Mouse (Mus musculus) heart, embryonic 13.5 days (tissue): ENCODE measurements around the gene Ppm1n. TPM values are rescaled to one million over a fixed set of nuclear protein-coding genes. Genes with fewer than 3 reads are reported as not detected.

Source experiments
- ATAC-seq: fragments of 200-750 bp; cut with Nextera tagmentation; 2 replicates; pipeline ENCODE4 v1.8.0; 2017; ENCODE audit warnings: moderate TSS enrichment; ENCODE audit not compliant: insufficient number of reproducible peaks, low FRiP score, low TSS enrichment; ENCODE audit errors: extremely low read depth
- H3K27ac ChIP-seq: fragments of 300-500 bp; sonication (generic); replicated peaks from 2 replicates; pipeline ENCODE4 v1.5.1; 2015; ENCODE audit warnings: moderate library complexity, mild to moderate bottlenecking, inconsistent platforms
- H3K27me3 ChIP-seq: fragments of 300-500 bp; sonication (generic); replicated peaks from 2 replicates; pipeline ENCODE4 v1.6.1; 2015; ENCODE audit warnings: mild to moderate bottlenecking, inconsistent platforms
- H3K36me3 ChIP-seq: fragments of 300-500 bp; sonication (generic); 2 replicates; pipeline ENCODE4 v1.6.1; 2015; ENCODE audit warnings: mild to moderate bottlenecking, inconsistent platforms
- H3K4me1 ChIP-seq: fragments of 300-500 bp; sonication (generic); 2 replicates; pipeline ENCODE4 v1.6.1; 2015; ENCODE audit warnings: inconsistent platforms
- H3K4me2 ChIP-seq: fragments of 300-500 bp; sonication (generic); 2 replicates; pipeline ENCODE4 v1.6.1; 2015; ENCODE audit warnings: inconsistent platforms, mild to moderate bottlenecking, moderate library complexity
- H3K4me3 ChIP-seq: fragments of 300-500 bp; sonication (generic); 2 replicates; pipeline ENCODE4 v1.5.1; 2015; ENCODE audit warnings: moderate library complexity, mild to moderate bottlenecking, inconsistent platforms
- H3K9ac ChIP-seq: fragments of 300-500 bp; sonication (generic); 2 replicates; pipeline ENCODE4 v1.6.1; 2015; ENCODE audit warnings: inconsistent platforms, mild to moderate bottlenecking, moderate library complexity
- H3K9me3 ChIP-seq: fragments of 300-500 bp; sonication (generic); 2 replicates; pipeline ENCODE4 v1.6.1; 2016; ENCODE audit warnings: inconsistent platforms
- WGBS: fragments of 180-500 bp; shearing (Covaris S2); methylation state at CpG from one replicate; pipeline ENCODE4 v1.1.7; 2015; ENCODE audit warnings: mixed read lengths; 5-methylcytosine and 5-hydroxymethylcytosine counted together
- polyA plus RNA-seq: library from polyadenylated mRNA; unstranded; fragments of >200 nt; fragmentation: Nextera tagmentation; extraction: Ambion mirVana; gene quantifications from 2 replicates; pipeline ENCODE4 v1.2.1, GENCODE M21; 2015

Ppm1n gene
- not detected in 2 replicates for polyA plus RNA-seq

DNA sequence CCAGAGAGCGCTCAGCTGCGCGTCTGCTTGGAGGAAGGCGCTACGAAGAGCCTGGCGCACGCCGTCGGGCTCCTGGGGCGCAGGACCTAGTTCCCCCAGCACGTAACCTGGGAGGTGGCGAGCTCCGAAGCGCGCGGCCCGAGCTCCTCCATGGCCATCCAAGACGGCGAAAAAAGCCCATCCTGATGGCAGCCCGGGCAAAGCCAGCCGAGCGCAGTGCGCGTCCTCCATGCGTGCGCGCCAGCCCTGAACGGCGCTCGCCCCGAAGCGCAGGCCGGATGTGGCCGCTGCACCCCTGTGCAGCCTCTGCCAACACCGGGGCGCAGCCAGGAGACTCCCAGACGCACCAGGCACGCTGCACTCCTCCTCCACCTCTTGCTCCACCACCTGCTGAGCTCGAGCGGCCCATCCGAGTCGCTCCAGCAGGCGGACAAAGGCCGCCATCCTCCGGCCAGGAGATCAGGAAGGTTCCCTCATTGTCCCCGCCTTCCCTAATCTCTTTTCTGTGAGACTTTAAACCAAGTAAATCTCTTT lies at the start of gene Ppm1n:
Gene Ppm1n, minus strand, starts transcription at position 484 of the 534 bp plus-strand sequence.
- ATAC-seq: no peak
- Histone ChIP-seq H3K9ac (no peak within 1 kb of the TSS; the same call in 1 of the 2 replicates), H3K4me2 (peak within 1 kb of the TSS; percentile 69), H3K4me1 (peaks cover 18% of the 10 kb centered on the region), H3K36me3 (no peaks in the 10 kb centered on the region), H3K4me3 (peak within 1 kb of the TSS; percentile 46), H3K9me3 (0 out of 2 replicates have a peak, but pooled peaks cover 3% of the 10 kb centered on the region), H3K27me3 (peaks cover 81% of the 10 kb centered on the region), H3K27ac (no peak within 1 kb of the TSS)
- WGBS: under 1% methylated on average over 46 of the region's 46 CpGs

DNA sequence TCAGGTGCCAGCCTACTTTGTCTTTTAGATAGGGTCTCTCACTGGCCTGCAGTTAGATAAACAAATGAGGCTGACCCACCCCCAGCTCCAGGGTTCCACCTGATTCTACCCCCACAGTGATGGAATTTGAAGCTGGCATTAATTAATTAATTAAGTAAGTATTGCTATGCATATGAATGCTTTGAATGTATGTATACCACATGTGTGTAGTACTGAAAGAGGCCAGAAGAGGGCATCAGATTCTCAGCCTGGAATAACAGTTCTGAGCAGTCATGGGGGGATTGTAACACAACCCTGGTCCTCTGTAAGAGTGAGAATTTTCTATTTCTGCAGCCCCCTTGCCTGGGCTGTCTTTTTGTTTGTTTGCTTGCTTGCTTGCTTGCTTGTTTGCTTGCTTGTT lies 48.6 kb upstream of the Ppm1n start:
- Histone ChIP-seq H3K4me3 (no peak overlapping the region), H3K4me2 (no peak overlapping the region), H3K9ac (no peak overlapping the region), H3K4me1 (peaks cover 50% of the 10 kb centered on the region), H3K27me3 (no peaks in the 10 kb centered on the region), H3K9me3 (no peaks in the 10 kb centered on the region), H3K27ac (no peak overlapping the region), H3K36me3 (no peaks in the 10 kb centered on the region)
- no peak for ATAC-seq

DNA sequence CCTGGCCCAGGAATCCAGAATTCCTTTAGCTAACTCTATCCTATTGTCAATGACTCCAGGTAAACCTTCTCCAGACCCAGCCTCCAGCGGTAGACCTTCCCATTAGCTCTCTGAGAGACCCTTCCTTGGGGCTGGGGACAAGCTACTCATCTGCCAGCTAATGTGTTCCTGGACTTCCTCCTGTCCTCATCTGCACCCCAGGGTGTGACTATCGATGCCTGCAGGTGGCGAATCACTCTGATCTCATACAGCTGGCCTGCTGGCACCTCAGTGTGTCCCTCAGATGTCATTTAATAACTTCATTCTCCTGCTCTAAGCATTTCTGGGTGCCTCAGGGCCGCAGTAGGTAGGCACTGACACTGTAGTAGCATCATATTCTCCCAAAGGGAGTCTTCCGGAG lies 47.9 kb upstream of the Ppm1n start:
- H3K27ac ChIP-seq: peak overlapping the region; percentile 90
- H3K27me3 ChIP-seq: peaks cover 6% of the 10 kb centered on the region; the same call in 1 of the 2 replicates
- H3K9me3 ChIP-seq: no peaks in the 10 kb centered on the region
- H3K4me2 ChIP-seq: peak overlapping the region; percentile 73
- peak overlapping the region; percentile 65 for H3K9ac ChIP-seq
- H3K36me3 ChIP-seq: no peaks in the 10 kb centered on the region
- ATAC-seq: no peak
- peaks cover 50% of the 10 kb centered on the region for H3K4me1 ChIP-seq
- WGBS: 77% methylated on average over 5 of the region's 5 CpGs
- H3K4me3 ChIP-seq: no peak overlapping the region

DNA sequence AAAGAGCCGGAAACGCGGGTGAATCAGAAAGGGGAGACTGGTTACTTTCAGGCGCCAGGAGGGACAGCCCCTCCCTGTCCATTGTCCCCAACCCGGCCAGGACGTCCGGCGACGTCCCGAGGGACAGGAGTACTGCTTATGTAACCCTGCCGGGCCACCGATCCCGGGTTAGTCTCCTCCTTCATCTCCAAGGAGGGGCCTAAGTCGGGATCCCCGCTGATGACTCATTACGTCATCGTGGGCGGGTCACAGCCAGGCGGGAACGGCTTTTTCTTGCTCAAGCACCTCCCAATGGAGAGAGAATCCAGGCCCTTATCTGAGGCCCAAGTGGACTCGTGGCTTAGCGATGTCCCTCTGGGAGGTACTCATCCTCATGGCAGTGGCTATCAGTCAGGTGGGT lies 47.3 kb upstream of the Ppm1n start:
- Histone ChIP-seq H3K36me3 (no peaks in the 10 kb centered on the region), H3K9ac (peak overlapping the region; percentile 65), H3K27ac (peak overlapping the region; percentile 90), H3K4me3 (peak overlapping the region; percentile 44), H3K4me2 (peak overlapping the region; percentile 73), H3K27me3 (peaks cover 7% of the 10 kb centered on the region; the same call in 1 of the 2 replicates), H3K9me3 (no peaks in the 10 kb centered on the region), H3K4me1 (peaks cover 45% of the 10 kb centered on the region)
- peak; percentile 71 for ATAC-seq
- WGBS: under 1% methylated on average over 22 of the region's 22 CpGs

DNA sequence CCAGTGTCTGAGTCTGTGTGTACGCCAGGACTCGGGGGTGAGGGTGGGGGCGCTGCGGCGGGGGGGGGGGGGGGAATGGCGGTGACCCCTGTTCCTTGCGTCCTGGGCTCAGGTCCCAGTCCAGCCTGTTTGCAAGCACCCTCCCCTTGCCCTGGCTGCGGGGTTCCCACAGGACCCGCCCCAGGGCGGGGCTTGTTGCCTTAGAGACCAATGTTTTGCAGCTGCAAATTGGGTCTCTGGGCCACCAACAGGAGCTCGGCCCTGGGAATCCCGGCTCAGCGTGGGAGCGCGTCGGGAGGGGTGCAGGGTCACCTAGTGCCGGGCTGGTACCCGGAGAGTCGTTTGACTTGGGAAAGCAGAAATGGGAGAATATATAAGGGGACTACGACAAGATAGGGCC lies 46.5 kb upstream of the Ppm1n start:
- Histone ChIP-seq H3K27me3 (peaks cover 7% of the 10 kb centered on the region; the same call in 1 of the 2 replicates), H3K4me1 (peaks cover 43% of the 10 kb centered on the region), H3K9me3 (no peaks in the 10 kb centered on the region), H3K4me2 (peak overlapping the region; percentile 73), H3K27ac (peak overlapping the region; percentile 90), H3K4me3 (peak overlapping the region; percentile 44), H3K9ac (peak overlapping the region; percentile 65), H3K36me3 (no peaks in the 10 kb centered on the region)
- WGBS: 2% methylated on average over 20 of the region's 20 CpGs
- 0 out of 2 replicates have a peak, but pooled peaks have one; percentile 53 for ATAC-seq

DNA sequence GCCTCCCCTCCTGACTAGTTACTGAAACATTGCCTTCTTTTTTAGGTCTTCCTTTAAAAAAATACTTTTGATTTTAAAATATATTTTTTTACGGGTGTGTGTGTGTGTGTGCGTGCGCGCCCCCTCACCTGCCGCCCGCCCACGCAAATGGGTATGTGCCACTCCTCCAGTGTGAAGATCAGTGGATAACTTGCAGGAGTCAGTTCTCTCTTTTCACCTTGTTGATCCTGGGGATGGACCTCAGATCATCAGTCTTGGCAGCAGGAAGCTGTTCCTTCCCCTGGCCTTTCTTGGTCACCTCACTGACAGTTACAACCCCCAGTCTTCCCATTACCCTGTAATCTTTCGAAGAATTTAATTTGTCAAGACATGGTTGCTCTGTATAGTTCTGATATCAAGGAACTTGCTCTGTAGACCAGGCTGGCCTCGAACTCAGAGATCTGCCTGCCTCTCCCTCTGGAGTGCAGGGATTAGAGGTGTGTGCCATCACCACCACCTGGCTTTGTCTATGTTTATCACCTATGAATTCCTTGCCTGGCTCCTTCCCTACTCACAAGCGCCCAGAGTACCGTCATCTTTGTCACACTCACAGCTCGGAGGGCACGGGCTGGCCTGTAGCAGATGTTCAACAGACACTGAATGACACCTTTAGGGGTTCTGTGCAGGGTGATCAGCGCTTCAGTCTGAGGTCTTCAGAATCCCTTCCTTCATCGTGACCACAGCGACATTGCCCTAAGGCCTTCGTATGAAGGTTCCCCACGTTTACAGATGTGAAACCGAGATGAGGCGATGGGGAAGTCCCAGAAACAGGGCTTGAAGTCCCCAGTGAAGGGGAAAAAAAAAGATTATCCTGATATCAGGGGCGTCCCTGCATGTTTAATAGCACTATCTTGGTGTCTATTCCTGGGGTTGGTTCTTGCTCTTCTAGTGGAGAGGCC lies 45.7 kb upstream of the Ppm1n start:
- peaks cover 44% of the 10 kb centered on the region for H3K4me1 ChIP-seq
- ATAC-seq: no peak
- peak overlapping the region; percentile 90; the same call in 1 of the 2 replicates for H3K27ac ChIP-seq
- peak overlapping the region; percentile 73 for H3K4me2 ChIP-seq
- no peaks in the 10 kb centered on the region for H3K36me3 ChIP-seq
- H3K4me3 ChIP-seq: peak overlapping the region; percentile 44
- peaks cover 7% of the 10 kb centered on the region; the same call in 1 of the 2 replicates for H3K27me3 ChIP-seq
- peak overlapping the region; percentile 65 for H3K9ac ChIP-seq
- whole genome bisulfite sequencing: 62% methylated on average over 21 of the region's 21 CpGs
- H3K9me3 ChIP-seq: no peaks in the 10 kb centered on the region

DNA sequence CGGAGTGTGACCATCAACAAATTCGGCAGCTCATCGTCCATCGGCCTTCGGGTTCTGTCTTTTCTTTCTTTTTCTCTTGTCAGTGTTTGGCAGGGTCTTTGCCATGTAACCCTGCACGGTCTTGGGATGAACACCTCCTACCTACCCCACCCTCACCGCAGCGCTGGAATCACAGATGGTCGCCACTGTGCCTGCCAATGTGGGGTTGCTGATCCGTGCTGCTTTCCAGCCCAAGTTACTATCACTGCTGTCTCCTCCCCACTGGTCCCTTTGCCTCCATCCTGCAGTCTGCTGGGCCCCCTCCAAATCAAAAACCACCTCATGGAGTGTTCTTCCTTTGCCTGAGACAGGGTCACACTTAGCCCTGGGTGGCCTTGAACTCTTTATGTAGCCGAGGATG lies 44.4 kb upstream of the Ppm1n start:
- Histone ChIP-seq H3K4me3 (no peak overlapping the region), H3K36me3 (no peaks in the 10 kb centered on the region), H3K27me3 (peaks cover 7% of the 10 kb centered on the region; the same call in 1 of the 2 replicates), H3K27ac (no peak overlapping the region), H3K9ac (no peak overlapping the region), H3K9me3 (no peaks in the 10 kb centered on the region), H3K4me2 (no peak overlapping the region), H3K4me1 (peaks cover 44% of the 10 kb centered on the region)
- whole genome bisulfite sequencing: 83% methylated on average over 11 of the region's 11 CpGs
- no peak for ATAC-seq

DNA sequence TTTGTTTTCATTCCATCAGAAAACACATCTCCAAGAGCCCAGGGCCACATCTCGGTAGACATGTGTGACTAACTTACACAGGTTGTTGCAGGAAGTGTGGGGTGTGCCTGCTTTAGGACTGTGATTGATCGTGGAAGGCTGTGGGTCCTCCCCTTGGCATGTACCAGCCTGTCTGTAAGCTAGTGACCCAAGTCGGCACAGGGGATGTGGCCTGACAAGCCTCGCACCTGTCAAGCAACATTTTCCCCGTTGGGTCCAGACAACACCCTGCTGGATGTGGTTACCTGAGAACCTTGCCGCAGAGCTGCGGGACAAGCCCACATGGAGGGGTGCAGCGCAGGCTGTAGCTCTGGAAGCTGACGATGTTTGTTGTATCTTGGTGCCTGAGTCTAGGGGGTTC lies 42.6 kb upstream of the Ppm1n start:
- Histone ChIP-seq H3K9ac (no peak overlapping the region), H3K36me3 (no peaks in the 10 kb centered on the region), H3K27me3 (peaks cover 19% of the 10 kb centered on the region; the same call in 1 of the 2 replicates), H3K4me1 (peaks cover 37% of the 10 kb centered on the region), H3K4me3 (no peak overlapping the region), H3K27ac (no peak overlapping the region), H3K4me2 (no peak overlapping the region), H3K9me3 (no peaks in the 10 kb centered on the region)
- ATAC-seq: no peak
- 39% methylated on average over 9 of the region's 9 CpGs for WGBS

DNA sequence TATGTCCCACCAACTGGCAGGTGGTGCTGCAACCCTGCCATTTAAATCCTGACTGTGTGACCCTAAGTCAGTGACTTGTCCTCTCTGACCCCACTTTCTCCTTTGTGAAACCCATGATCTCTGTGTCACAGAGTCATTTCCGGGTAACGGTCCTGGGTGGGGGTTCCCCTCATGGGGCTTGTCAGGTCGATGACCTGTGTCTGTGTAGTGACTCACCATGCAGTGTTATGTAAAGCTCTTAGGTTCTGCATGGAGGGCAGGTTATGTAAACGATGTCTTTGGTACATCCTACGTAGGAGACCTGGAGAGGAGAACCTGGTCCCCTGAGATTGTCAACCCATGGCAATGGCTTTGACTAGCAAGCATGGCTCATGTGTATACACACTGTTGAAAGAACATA lies 41.6 kb upstream of the Ppm1n start:
- Histone ChIP-seq H3K4me2 (no peak overlapping the region), H3K4me1 (peaks cover 35% of the 10 kb centered on the region), H3K9ac (no peak overlapping the region), H3K36me3 (no peaks in the 10 kb centered on the region), H3K27me3 (peaks cover 22% of the 10 kb centered on the region; the same call in 1 of the 2 replicates), H3K9me3 (no peaks in the 10 kb centered on the region), H3K4me3 (no peak overlapping the region), H3K27ac (no peak overlapping the region)
- no peak for ATAC-seq
- WGBS: 65% methylated on average over 5 of the region's 5 CpGs

DNA sequence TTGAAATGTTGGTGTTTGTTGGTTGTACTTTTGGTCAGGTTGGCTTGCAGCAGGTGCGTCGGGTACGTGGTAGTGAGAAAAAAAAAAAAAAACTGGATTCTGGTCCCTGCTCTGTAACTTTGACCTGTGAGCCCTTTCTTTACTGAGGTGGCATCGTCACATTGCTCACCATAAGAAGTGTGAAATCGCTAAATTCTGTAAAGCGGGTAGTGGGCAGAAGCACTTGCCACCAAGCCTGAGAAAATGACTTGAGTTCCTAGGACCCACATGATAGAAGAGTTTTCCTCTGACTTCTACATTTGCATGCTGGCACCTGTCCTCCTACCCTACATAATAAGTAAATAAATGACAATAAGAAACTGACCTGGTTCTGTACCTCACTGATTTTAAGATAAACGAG lies 40.8 kb upstream of the Ppm1n start:
- H3K9ac ChIP-seq: peak overlapping the region; percentile 70
- peak overlapping the region; percentile 89 for H3K4me2 ChIP-seq
- H3K36me3 ChIP-seq: no peaks in the 10 kb centered on the region
- H3K9me3 ChIP-seq: no peaks in the 10 kb centered on the region
- peaks cover 28% of the 10 kb centered on the region for H3K27me3 ChIP-seq
- WGBS: 40% methylated on average over 7 of the region's 7 CpGs
- peak overlapping the region; percentile 13; the same call in 1 of the 2 replicates for H3K27ac ChIP-seq
- H3K4me1 ChIP-seq: peaks cover 29% of the 10 kb centered on the region
- H3K4me3 ChIP-seq: peak overlapping the region; percentile 57
- no peak for ATAC-seq

DNA sequence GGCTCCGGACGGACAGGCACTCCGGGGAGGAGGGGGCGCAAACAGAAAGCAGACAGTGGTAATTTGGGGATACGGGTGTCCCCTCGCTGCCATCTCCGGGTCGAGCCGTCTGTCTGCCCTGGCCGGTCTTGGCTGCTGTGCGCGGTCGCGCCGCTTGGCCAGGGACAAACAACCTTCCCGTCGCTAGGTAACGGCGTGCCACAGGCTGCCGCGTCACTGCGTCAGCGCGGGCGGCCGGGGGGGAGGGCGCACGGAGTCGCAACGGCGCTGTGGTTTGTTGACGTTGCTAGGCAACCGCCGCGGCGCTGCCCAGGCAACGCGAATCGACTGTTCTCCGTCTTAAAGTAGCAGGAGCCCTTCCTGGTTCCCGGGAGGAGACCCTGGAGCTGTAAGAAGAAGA lies 40.0 kb upstream of the Ppm1n start:
- Histone ChIP-seq H3K9ac (peak overlapping the region; percentile 83), H3K9me3 (no peaks in the 10 kb centered on the region), H3K36me3 (no peaks in the 10 kb centered on the region), H3K4me1 (peaks cover 25% of the 10 kb centered on the region), H3K4me2 (peak overlapping the region; percentile 89), H3K27me3 (peaks cover 35% of the 10 kb centered on the region), H3K4me3 (peak overlapping the region; percentile 57), H3K27ac (peak overlapping the region; percentile 42; the same call in 1 of the 2 replicates)
- peak; percentile 86 for ATAC-seq
- WGBS: under 1% methylated on average over 40 of the region's 41 CpGs
